Mouse (Mus musculus) intestine, embryonic 15.5 days (tissue): ENCODE measurements at regions not wholly inside any gene's neighbourhood (a gene's known extent, or its start where the extent isn't known, plus 50 kb on each side); places are given as distances from the start of the nearest gene placed in this dataset.

ENCODE experiments used
- ATAC-seq: fragments of 200-750 bp; cut with Nextera tagmentation; 2 replicates; pipeline ENCODE4 v1.8.0; 2017; ENCODE audit warnings: moderate TSS enrichment, moderate library complexity
- H3K27ac ChIP-seq: fragments of 300-500 bp; sonication (generic); 2 replicates; pipeline ENCODE4 v1.5.1; 2015; ENCODE audit warnings: mild to moderate bottlenecking, inconsistent platforms
- H3K27me3 ChIP-seq: fragments of 300-500 bp; sonication (generic); replicated peaks from 2 replicates; pipeline ENCODE4 v1.6.1; 2015; ENCODE audit warnings: inconsistent platforms
- H3K36me3 ChIP-seq: fragments of 300-500 bp; sonication (generic); 2 replicates; pipeline ENCODE4 v1.6.1; 2015; ENCODE audit warnings: inconsistent platforms
- H3K4me1 ChIP-seq: fragments of 300-500 bp; sonication (generic); replicated peaks from 2 replicates; pipeline ENCODE4 v1.6.1; 2015; ENCODE audit warnings: inconsistent platforms
- H3K4me2 ChIP-seq: fragments of 300-500 bp; sonication (generic); replicated peaks from 2 replicates; pipeline ENCODE4 v1.6.1; 2015; ENCODE audit warnings: mild to moderate bottlenecking, inconsistent platforms
- H3K4me3 ChIP-seq: fragments of 300-500 bp; sonication (generic); replicated peaks from 2 replicates; pipeline ENCODE4 v1.5.1; 2015; ENCODE audit warnings: inconsistent platforms
- H3K9ac ChIP-seq: fragments of 300-500 bp; sonication (generic); 2 replicates; pipeline ENCODE4 v1.6.1; 2015; ENCODE audit warnings: inconsistent platforms
- H3K9me3 ChIP-seq: fragments of 300-500 bp; sonication (generic); 2 replicates; pipeline ENCODE4 v1.6.1; 2016; ENCODE audit warnings: inconsistent platforms
- WGBS: fragments of 180-500 bp; shearing (Covaris S2); methylation state at CpG from one replicate; pipeline ENCODE4 v1.1.7; 2015; 5-methylcytosine and 5-hydroxymethylcytosine counted together

- Histone ChIP-seq H3K4me3 (no peak overlapping the region), H3K9ac (no peak overlapping the region), H3K4me1 (no peaks in the 10 kb centered on the region), H3K27ac (no peak overlapping the region), H3K27me3 (no peaks in the 10 kb centered on the region), H3K36me3 (no peaks in the 10 kb centered on the region), H3K9me3 (no peaks in the 10 kb centered on the region), H3K4me2 (no peak overlapping the region)
- no peak for ATAC-seq
- WGBS = 47% methylated on average over 3 of the region's 3 CpGs
These were observed 412.7 kb upstream of the Tbc1d2b start for GRCm38 (mm10) chr9:90683319-90683718.

- ATAC-seq = no peak
- Histone ChIP-seq H3K27me3 (no peaks in the 10 kb centered on the region), H3K4me3 (no peak overlapping the region), H3K27ac (no peak overlapping the region), H3K4me1 (no peaks in the 10 kb centered on the region), H3K9me3 (no peaks in the 10 kb centered on the region), H3K9ac (no peak overlapping the region), H3K4me2 (no peak overlapping the region), H3K36me3 (no peaks in the 10 kb centered on the region)
- WGBS = 78% methylated on average over 12 of the region's 12 CpGs
These were observed 419.5 kb upstream of the Tbc1d2b start for GRCm38 (mm10) chr9:90690066-90690465.

- no peaks in the 10 kb centered on the region for H3K27me3 ChIP-seq
- no peak overlapping the region for H3K9ac ChIP-seq
- no peaks in the 10 kb centered on the region for H3K9me3 ChIP-seq
- no peak overlapping the region for H3K4me3 ChIP-seq
- H3K36me3 ChIP-seq = no peaks in the 10 kb centered on the region
- no peak overlapping the region for H3K27ac ChIP-seq
- ATAC-seq = no peak
- no peaks in the 10 kb centered on the region for H3K4me1 ChIP-seq
- H3K4me2 ChIP-seq = no peak overlapping the region
These were observed 420.5 kb upstream of the Tbc1d2b start for GRCm38 (mm10) chr9:90691137-90691536.

GRCm38 (mm10) chr9:90691676-90692661, 421.4 kb upstream of the Tbc1d2b start:
- 74% methylated on average over 12 of the region's 12 CpGs for WGBS
- no peak for ATAC-seq

GRCm38 (mm10) chr9:90693031-90693671, 422.5 kb upstream of the Tbc1d2b start:
- no peaks in the 10 kb centered on the region for H3K36me3 ChIP-seq
- WGBS = 66% methylated on average over 9 of the region's 9 CpGs
- no peak overlapping the region for H3K9ac ChIP-seq
- H3K4me2 ChIP-seq = no peak overlapping the region
- no peaks in the 10 kb centered on the region for H3K9me3 ChIP-seq
- no peak overlapping the region for H3K4me3 ChIP-seq
- H3K4me1 ChIP-seq = no peaks in the 10 kb centered on the region
- H3K27me3 ChIP-seq = no peaks in the 10 kb centered on the region
- no peak for ATAC-seq
- H3K27ac ChIP-seq = no peak overlapping the region

More at GRCm38 (mm10) chr9:90691676-90692661, 421.4 kb upstream of the Tbc1d2b start:
- Histone ChIP-seq H3K9me3 (no peaks in the 10 kb centered on the region), H3K27me3 (no peaks in the 10 kb centered on the region), H3K4me1 (no peaks in the 10 kb centered on the region), H3K27ac (no peak overlapping the region), H3K4me2 (no peak overlapping the region), H3K9ac (no peak overlapping the region), H3K36me3 (no peaks in the 10 kb centered on the region), H3K4me3 (no peak overlapping the region)

GRCm38 (mm10) chr9:90694051-90694645, 423.5 kb upstream of the Tbc1d2b start:
- Histone ChIP-seq H3K9ac (no peak overlapping the region), H3K4me1 (no peaks in the 10 kb centered on the region), H3K4me2 (no peak overlapping the region), H3K9me3 (no peaks in the 10 kb centered on the region), H3K27me3 (no peaks in the 10 kb centered on the region), H3K27ac (no peak overlapping the region), H3K4me3 (no peak overlapping the region), H3K36me3 (no peaks in the 10 kb centered on the region)
- 60% methylated on average over 13 of the region's 13 CpGs for WGBS
- ATAC-seq = no peak

- H3K4me3 ChIP-seq = no peak overlapping the region
- WGBS = 76% methylated on average over 7 of the region's 7 CpGs
- H3K9ac ChIP-seq = no peak overlapping the region
- H3K9me3 ChIP-seq = no peaks in the 10 kb centered on the region
- no peak overlapping the region for H3K4me2 ChIP-seq
- no peak for ATAC-seq
- H3K4me1 ChIP-seq = no peaks in the 10 kb centered on the region
- H3K36me3 ChIP-seq = no peaks in the 10 kb centered on the region
- H3K27ac ChIP-seq = no peak overlapping the region
- no peaks in the 10 kb centered on the region for H3K27me3 ChIP-seq
These were observed 425.1 kb upstream of the Tbc1d2b start for GRCm38 (mm10) chr9:90695693-90696092.

- Histone ChIP-seq H3K36me3 (no peaks in the 10 kb centered on the region), H3K4me3 (no peak overlapping the region), H3K4me2 (no peak overlapping the region), H3K27ac (no peak overlapping the region), H3K9ac (no peak overlapping the region), H3K4me1 (no peaks in the 10 kb centered on the region), H3K9me3 (no peaks in the 10 kb centered on the region), H3K27me3 (no peaks in the 10 kb centered on the region)
- ATAC-seq = no peak
- whole genome bisulfite sequencing = 65% methylated on average over 11 of the region's 11 CpGs
These were observed 426.8 kb upstream of the Tbc1d2b start for GRCm38 (mm10) chr9:90697279-90698000.

- ATAC-seq = no peak
- WGBS = 66% methylated on average over 7 of the region's 7 CpGs
- H3K4me1 ChIP-seq = no peaks in the 10 kb centered on the region
These were observed 427.8 kb upstream of the Tbc1d2b start for GRCm38 (mm10) chr9:90698439-90698838.

GRCm38 (mm10) chr9:90699064-90699463, 428.5 kb upstream of the Tbc1d2b start:
- Histone ChIP-seq H3K27ac (no peak overlapping the region), H3K36me3 (no peaks in the 10 kb centered on the region), H3K9me3 (no peaks in the 10 kb centered on the region), H3K4me3 (no peak overlapping the region), H3K27me3 (no peaks in the 10 kb centered on the region), H3K4me2 (no peak overlapping the region), H3K4me1 (no peaks in the 10 kb centered on the region), H3K9ac (no peak overlapping the region)
- ATAC-seq = no peak
- 36% methylated on average over 4 of the region's 4 CpGs for WGBS

More at GRCm38 (mm10) chr9:90698439-90698838, 427.8 kb upstream of the Tbc1d2b start:
- H3K9me3 ChIP-seq = no peaks in the 10 kb centered on the region
- H3K4me3 ChIP-seq = no peak overlapping the region
- no peaks in the 10 kb centered on the region for H3K27me3 ChIP-seq
- H3K36me3 ChIP-seq = no peaks in the 10 kb centered on the region
- H3K4me2 ChIP-seq = no peak overlapping the region
- no peak overlapping the region for H3K9ac ChIP-seq
- H3K27ac ChIP-seq = no peak overlapping the region

- Histone ChIP-seq H3K27ac (no peak overlapping the region), H3K9ac (no peak overlapping the region), H3K4me1 (no peaks in the 10 kb centered on the region), H3K9me3 (no peaks in the 10 kb centered on the region), H3K27me3 (no peaks in the 10 kb centered on the region), H3K36me3 (no peaks in the 10 kb centered on the region), H3K4me2 (no peak overlapping the region), H3K4me3 (no peak overlapping the region)
- no peak for ATAC-seq
- WGBS = 49% methylated on average over 7 of the region's 7 CpGs
These were observed 429.9 kb upstream of the Tbc1d2b start for GRCm38 (mm10) chr9:90700236-90701179.
